Mouse (Mus musculus): ENCODE data around the gene Prkar1a.

Gene Prkar1a

GRCm38 (mm10) chr11:109705336-109706054, 56.3 kb downstream of the Prkar1a start:
- DNase-seq (ENCODE audit: low spot score in 2 of 2), result no peak

- DNase-seq (ENCODE audit: low spot score in 2 of 2), result no peak
Observed at GRCm38 (mm10) chr11:109706055-109706412, 56.8 kb downstream of the Prkar1a start.

GRCm38 (mm10) chr11:109706586-109706985, 57.4 kb downstream of the Prkar1a start:
- no peak for DNase-seq (ENCODE audit: low spot score in 2 of 2)

- no peak for DNase-seq (ENCODE audit: low spot score in 2 of 2)
Observed at GRCm38 (mm10) chr11:109707442-109707841, 58.2 kb downstream of the Prkar1a start.

GRCm38 (mm10) chr11:109708786-109709185, 59.6 kb downstream of the Prkar1a start:
- no peak for DNase-seq (ENCODE audit: low spot score in 2 of 2)

- no peak for DNase-seq (ENCODE audit: low spot score in 2 of 2)
Observed at GRCm38 (mm10) chr11:109709501-109709900, 60.3 kb downstream of the Prkar1a start.

- DNase-seq (ENCODE audit: low spot score in 2 of 2), result no peak
Observed at GRCm38 (mm10) chr11:109714341-109715247, 65.4 kb downstream of the Prkar1a start.

- DNase-seq (ENCODE audit: low spot score in 2 of 2), result no peak
Observed at GRCm38 (mm10) chr11:109715311-109715781, 66.1 kb downstream of the Prkar1a start.

- no peak for DNase-seq (ENCODE audit: low spot score in 2 of 2)
Observed at GRCm38 (mm10) chr11:109716981-109717380, 67.8 kb downstream of the Prkar1a start.

GRCm38 (mm10) chr11:109717448-109717847, 68.2 kb downstream of the Prkar1a start:
- peak; percentile 61 to 74 for DNase-seq (ENCODE audit: low spot score in 2 of 2)

- no peak for DNase-seq (ENCODE audit: low spot score in 2 of 2)
Observed at GRCm38 (mm10) chr11:109717966-109718895, 69.0 kb downstream of the Prkar1a start.
